Mouse (Mus musculus) Muller cell, postnatal 12 days (primary cell): ENCODE measurements around the gene Morn2.
"Not testable (repeated sequence)": the region's sequence is repeated elsewhere in the genome, so short reads cannot be mapped to it uniquely, and the experiment has no call there.

Experiments used
- DNase-seq: peaks from one replicate; pipeline ENCODE4 v3.0.0-alpha.2; 2015; ENCODE audit errors: inconsistent ontology term

Morn2 gene

DNA sequence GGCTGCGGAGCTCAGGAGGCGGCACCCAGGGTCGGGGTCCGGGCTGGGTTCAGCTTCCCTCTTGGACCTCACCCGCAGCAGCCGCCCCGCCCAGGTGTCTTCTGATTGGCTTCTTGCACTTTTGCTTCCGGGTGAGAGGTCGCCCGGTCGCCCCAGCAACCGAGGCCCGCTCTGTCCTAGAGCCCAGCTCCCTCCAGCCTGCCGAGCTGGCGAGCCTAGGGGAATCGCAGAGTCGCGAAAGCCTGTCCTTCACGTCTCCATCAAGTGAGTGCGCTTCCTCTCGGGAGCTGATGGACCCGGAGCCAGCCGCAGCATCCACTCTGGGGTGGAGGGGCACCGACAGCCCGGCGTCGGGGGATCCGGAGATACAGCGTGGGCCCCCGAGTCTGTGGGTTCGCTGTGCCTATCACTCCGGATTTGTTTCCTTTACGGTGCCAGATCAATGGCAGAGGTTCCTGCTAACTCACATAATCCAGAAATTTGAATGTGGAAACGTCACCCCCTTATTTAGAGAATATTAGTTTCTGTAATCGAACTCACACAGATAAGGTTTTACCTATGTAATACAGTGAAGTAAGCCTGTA lies at the start of gene Morn2, which contains the start of gene Dhx57:
TSS of gene Morn2 (plus strand) at position 130 of the 584 bp plus-strand sequence.
TSS of gene Dhx57 (minus strand) at position 403 of the 584 bp plus-strand sequence.
- DNase-seq: peak; percentile 99

GRCm38 (mm10) chr17:80241594-80241993 lies 48.4 kb upstream of the Morn2 start:
- no peak for DNase-seq

GRCm38 (mm10) chr17:80243116-80243515 lies 46.9 kb upstream of the Morn2 start:
- no peak for DNase-seq

DNA sequence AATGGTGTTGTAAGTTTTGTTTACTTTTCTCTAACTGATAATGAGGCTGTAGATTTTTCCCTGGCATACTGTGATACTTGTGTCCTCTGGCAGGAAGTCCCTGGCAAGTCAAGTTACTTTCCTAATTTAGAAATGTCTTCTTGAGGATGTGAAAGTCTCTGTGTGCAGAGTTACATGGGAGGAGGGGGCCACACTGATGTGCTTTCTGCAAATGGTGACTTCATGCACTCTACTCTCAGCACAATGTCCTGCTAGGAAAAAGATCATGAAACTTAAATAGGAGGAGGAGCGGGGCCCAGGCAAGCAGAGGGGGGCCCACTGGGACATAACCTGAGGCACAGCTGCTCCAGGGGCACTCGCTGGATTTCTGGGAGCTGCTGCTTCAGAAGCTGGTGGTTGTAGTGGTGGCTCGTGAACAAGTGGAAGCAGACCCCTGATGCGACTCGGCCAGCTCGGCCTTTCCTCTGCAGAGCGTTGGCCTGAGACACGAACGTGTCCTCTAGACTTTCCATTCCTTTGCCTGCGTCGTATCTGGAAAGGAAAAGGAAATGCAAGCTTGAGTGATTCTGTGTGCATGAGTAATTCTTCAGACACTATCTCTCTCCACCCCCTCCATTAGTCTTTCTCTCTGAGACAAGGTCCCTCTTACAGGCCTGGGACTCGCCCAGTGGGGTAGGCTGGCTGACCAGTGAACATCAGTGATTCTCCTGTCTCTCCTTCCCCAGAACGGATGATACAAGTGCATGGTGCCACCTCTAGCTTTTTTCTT lies 37.1 kb upstream of the Morn2 start:
- peak; percentile 3 for DNase-seq

DNA sequence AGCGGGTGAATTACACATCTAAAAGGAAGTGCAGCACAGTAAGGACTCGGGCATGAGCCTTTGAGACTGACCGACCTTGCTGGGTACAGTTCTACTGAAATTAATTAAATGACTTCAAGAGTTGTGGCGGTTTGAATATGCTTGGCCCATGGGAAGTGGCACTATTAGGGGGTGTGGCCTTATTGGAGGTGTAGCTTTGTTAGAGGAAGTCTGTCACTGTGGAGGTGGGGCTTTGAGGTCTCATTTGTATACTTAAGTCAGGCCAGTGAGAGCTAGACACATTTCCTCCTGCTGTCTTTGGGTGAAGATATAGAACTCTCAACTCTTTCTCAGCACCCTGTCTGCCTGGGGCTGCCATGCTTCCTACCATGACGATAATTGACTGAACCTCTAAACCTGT lies 35.6 kb upstream of the Morn2 start:
- no peak for DNase-seq

DNA sequence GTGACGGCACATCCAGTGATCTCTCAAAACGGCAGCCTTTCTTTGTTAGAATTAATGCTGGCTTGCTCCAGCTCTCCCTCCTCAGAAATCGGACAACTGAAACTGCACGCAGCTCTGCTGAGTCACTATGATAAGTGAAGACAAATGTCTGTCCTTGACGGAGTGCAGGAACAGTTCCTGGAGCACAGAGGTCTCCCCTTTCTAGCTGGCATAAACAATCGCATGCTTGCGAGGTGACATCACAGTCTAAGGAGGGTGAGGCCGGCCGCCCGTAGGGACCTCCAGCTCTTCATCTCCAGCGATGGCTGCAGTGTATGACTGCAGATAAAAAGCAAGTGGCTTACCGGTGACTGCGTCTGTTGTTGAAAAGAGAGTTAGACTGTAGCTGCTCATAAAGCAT lies 34.8 kb upstream of the Morn2 start:
- DNase-seq: peak; percentile 70

- no peak for DNase-seq
Observed at GRCm38 (mm10) chr17:80267065-80267464, 22.9 kb upstream of the Morn2 start.

DNA sequence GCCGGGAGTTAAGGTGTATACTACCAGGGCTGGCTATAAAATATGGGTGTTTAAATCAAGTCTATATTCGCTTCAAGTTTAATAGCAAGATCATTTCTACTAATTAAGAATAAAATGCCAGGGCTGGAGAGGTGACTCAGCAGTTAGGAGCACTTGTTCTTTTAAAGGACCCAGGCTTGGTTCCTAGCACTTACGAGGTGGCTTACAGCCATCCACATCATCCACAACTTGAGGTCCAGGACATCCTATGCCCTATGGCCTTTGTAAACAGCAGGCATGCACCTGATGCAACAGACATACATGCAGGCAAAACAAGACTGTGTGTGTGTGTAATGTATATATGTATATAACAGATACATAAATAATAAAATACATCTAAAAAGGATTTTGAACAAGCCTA lies 21.9 kb upstream of the Morn2 start:
- DNase-seq: no peak

DNA sequence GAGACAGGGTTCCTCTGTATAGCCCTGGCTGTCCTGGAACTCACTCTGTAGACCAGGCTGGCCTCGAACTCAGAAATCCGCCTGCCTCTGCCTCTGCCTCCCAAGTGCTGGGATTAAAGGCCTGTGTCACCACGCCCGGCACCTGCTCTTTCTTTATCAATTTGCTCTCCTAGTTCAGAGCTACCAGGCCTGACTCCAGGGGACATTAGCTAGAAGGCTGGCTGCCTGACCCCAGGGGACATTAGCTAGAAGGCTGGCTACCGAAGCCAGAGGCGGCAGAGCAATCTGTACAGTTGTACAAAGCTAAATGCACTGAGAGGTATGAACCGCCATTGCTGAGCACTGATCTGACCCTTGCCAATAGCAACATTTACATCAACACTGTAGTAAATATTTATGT lies 19.4 kb upstream of the Morn2 start:
- DNase-seq: not testable (repeated sequence)

DNA sequence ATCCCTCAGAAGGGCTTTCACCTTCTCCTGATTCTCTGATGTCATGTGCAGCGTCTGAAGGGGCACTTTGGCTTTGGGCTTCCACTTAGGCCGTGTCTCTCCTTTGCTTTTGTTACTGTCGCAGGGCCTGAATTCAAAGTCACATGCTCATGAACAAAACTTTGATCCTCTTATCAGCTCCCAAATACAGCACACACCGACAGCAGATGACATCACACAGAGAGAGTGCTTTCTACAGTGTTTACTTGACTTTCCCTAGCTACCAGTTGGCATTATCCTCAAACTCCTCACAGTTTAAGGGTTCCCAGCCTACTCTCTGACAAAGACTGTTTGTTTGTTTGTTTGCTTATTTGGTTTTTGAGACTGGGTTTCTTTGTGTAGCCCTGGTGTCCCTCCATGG lies 11.7 kb upstream of the Morn2 start:
- DNase-seq: no peak

DNA sequence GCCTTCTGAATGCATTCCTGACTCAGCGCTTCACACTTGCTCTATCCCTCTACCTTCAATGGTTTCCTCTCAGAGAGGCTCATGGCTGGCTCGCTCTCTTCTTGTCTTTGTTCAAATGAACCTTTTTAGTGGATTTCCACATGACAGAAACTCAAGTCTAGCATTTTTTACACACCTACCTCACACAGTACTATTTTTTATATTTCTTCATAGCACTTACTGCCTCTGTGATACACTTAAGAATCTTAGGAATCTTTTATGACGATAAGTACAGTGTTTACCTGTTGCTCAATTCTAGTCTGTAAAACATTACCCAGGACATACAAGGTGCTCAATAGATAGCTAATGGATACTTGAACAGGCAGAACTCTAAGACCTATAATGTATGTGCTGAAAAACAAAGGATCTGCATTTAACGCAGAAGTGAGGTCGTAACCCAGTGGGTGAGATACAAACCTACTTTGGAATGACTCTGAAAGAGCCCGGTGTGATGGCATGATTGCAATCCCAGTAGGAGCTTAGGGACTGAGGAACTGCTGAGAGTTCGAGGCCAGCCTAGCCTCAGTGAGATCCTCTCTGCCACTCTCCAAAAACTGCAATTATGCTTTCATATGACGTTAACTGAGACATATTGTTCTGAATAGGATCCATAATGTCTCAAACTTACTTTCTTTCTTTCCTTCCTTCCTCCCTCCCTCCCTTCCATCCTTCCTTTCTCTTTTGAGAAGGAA lies 10.5 kb upstream of the Morn2 start:
- no peak for DNase-seq

- no peak for DNase-seq
Observed at GRCm38 (mm10) chr17:80284446-80284845, 5.6 kb upstream of the Morn2 start.

- no peak for DNase-seq
Observed at GRCm38 (mm10) chr17:80288012-80288411, 2.0 kb upstream of the Morn2 start.

DNA sequence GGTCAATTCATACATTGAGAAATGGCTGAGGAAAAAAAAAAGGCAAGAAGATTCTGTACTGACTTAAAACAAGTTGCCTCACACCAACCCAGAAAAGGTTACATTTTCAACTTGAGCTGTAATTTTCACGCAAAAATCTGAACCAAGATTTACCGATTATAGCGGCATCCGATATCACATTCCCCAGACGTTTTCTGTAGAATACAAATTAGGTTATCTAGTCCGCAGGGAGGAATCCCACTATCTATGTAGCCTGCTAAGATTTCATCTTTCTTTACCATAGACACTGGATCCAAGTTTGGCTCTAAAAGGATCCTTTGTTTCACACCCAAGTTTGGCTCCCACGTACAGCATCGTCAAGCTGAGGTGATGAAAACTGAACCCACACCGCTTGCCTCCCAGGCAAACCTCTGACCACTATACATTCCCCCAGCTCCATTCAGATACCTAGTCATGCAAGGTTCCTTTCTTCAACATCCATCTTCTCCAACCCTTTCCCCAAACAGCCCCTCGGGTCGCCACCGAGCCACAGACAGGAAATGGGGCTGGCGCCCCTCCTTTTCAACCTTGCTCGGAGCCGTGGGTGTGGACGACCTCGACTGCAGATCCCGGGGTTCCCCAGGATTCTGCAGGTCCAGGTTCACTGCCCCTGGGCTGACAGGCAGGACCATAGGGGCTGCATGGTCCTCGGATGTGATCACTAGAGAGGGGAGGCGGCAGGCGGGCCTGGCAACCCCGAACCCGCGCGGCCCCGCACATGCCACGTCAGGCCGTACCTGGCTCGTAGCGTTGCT lies 526 bp upstream of the Morn2 start:
- no peak for DNase-seq

GRCm38 (mm10) chr17:80291148-80291547 lies 1.1 kb downstream of the Morn2 start:
- DNase-seq: peak; percentile 64

DNA sequence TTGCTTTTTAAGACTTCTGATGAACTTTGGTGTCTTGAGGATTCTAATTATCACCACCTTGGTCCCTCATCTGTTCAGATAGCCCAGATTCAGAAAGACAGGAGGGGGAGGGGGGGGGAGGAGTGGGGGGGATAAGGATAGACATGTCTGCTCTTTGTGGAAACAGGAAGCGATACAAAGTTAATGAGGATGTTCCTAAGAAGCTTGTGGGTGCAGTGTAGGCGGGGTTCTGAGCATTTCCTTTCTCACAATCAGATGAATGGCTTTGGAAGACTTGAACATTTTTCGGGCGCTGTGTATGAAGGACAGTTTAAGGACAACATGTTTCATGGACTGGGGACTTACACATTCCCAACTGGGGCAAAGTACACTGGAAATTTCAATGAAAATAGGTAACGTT lies 5.3 kb downstream of the Morn2 start:
- DNase-seq: no peak

- no peak for DNase-seq
Observed at GRCm38 (mm10) chr17:80298844-80299243, 8.8 kb downstream of the Morn2 start.

DNA sequence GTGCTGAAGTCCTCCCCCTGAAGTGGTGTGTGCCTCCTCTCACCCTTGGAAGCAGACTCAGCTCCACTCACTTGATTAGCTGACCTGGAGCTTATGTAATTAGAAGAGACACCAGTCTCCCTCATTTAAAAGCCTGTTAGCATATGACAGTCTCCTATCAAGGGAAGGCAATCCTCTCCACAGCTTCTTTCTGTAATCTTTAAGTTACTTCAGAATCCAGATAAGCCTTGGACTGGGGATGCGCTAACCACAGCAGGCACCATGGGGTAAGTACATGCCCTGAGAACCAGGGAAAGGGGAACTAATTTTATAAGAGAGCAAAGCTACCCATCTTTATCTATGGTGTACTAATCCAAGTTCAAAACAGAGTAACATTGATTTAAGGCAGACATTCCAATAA lies 17.2 kb downstream of the Morn2 start, which contains the start of gene Arhgef33:
TSS of gene Arhgef33 (plus strand) at position 157 of the 400 bp plus-strand sequence.
- no peak for DNase-seq

- peak; percentile 75 for DNase-seq
Observed at GRCm38 (mm10) chr17:80311761-80312160, 21.8 kb downstream of the Morn2 start.

DNA sequence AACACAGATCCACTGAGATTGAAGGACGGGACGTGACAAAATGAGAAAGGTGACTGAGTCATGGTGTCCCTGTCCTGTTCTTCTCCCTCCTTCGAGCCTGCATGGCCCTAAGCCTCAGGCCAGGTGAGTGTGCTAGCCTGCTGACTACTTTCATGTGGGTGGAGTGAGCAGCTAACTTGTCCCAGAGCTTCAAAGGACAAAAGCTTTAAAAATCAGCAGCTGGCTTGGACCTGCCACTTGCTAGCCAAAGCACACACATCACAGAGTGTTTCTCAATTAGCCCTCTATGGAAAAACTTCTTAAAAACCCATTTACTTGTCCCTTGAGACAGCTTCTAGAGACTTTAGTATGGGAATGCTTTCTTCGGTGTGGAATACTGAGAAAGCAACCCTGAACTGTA lies 22.4 kb downstream of the Morn2 start:
- DNase-seq: no peak

DNA sequence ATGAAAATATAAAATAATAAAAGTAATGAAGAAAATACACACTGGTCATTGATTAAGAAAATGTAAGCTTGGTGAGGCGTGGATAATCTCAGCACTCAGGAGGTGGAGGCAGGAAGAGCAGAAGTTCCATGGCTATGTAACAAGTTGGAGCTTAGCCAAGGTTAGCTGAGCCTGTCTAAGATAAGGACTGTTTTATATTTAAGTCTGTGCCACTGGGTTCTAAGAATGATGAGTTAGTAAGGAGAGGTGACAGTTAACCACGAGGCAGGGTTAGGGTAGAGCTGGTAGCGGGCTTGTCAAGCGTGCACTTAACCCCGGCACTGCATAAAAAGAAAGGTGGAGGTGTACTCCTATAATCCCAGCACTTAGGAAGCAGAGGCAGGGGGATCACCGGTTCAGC lies 32.2 kb downstream of the Morn2 start:
- no peak for DNase-seq

GRCm38 (mm10) chr17:80323015-80323414 lies 33.0 kb downstream of the Morn2 start:
- no peak for DNase-seq
